Mouse (Mus musculus): ENCODE results near the gene D1Pas1.

Gene D1Pas1

GRCm38 (mm10) chr1:186988281-186988682 is 21.1 kb downstream of the D1Pas1 start:
- DNase-seq = no peak

DNA sequence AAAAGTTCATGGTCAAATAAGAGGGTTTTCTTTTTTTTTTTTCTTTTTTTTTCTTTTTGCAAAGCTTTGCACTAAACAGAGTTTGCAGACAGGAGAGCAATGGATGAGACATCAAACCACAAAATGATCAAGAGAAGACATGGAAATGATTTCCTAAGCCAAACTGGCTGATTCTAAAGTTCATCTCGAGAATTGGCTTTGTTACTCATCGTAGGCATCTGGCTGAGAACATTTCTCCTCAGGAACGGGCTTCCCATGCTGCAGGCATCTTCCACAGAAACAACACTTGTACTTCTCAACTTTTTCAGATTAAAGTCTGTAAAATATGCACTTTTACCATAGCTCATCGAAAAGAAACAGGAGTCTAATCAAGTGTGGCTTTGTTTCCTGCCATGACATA is 21.6 kb downstream of the D1Pas1 start:
- no peak for DNase-seq

GRCm38 (mm10) chr1:186991473-186991872 is 24.3 kb downstream of the D1Pas1 start:
- DNase-seq = no peak

DNA sequence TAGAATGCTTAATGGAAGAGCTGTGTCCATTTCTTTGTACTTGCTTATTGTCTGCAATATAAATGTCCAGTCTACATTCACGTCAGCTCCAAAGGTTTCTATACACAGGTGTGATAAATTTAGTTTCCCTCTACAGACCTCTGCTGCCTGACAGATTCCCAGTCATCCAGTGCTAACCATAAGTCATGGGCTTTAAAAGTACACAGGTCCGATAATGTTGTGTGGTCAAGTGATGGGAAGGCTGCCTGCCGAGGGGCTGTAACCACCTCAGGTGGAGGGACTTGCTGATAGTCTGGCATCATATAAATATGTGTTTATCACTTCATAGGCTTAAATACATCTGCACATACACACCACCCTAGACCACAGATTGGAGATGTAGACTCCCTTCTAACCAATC is 24.9 kb downstream of the D1Pas1 start:
- no peak for DNase-seq

DNA sequence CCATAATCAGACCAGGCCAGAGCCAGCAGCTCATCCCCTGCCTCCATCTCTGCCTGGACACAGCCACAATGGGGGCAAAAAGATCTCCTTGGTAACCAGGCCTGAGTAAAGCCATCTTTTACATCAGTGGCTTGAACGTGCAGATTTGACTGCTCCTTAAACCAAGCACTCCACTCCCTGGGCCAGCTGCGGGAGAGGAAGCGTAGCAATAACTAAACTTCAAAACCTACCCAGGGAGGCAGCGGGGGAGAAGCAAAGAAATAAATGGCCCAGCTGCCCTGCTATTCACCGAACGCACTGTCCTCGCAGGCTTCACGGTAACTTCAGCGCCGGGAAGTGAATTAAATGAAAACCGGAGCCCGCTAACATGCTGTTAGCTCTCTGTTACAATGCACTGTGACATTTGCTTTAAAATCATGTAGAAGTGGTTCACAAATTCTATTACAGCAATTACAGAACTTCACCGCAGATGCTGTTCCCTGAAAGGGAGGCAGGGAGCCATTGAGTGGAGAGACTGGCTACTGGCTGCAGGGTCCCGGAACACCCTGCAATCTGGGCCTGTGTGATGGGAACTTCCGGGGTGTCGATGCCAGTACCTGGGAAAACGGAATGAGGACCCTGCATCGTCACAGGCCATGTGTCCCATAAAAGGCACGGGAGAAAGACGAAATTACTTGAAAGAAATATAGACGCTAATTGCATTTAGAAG is 30.5 kb downstream of the D1Pas1 start:
- DNase-seq = no peak

DNA sequence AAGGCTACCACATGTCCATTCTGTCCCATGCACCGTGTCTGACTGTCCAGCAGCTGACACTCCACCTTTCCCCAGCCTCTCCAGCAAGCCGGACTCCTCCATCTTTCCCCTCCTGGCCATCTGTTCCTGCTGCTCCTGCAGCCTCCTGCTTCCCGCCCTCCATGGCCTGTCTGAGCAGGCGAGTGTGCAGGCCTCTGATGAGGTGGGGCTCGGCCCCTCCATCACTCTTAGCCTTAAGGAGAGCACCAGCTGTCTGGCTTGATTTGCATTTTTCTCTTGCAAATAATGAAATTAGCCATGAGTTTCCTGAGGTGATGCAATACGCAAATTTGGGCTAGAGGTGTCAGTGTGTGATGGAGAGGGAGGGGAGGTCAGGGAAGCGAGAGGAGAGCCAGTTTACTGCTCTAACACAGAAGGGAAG is 36.2 kb downstream of the D1Pas1 start:
- DNase-seq = no peak

DNA sequence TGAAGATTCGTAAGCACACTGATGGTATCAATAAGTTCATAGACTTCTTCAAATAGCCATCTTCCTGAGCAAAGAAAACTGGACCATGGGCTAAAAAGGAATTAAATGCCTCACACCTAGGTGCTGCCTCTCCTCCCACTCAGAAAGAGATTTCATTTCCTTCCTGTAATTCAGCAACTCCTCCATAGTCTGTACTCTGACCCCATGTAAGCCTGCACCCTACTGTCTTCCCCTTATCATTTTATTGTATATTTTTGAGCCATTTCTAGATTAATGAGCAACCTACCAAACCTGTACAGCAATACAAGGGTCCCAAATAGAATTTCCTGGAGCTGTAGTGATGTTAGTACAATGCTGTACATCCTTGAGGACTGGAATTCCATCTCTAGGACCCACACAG is 37.1 kb downstream of the D1Pas1 start:
- DNase-seq = no peak

DNA sequence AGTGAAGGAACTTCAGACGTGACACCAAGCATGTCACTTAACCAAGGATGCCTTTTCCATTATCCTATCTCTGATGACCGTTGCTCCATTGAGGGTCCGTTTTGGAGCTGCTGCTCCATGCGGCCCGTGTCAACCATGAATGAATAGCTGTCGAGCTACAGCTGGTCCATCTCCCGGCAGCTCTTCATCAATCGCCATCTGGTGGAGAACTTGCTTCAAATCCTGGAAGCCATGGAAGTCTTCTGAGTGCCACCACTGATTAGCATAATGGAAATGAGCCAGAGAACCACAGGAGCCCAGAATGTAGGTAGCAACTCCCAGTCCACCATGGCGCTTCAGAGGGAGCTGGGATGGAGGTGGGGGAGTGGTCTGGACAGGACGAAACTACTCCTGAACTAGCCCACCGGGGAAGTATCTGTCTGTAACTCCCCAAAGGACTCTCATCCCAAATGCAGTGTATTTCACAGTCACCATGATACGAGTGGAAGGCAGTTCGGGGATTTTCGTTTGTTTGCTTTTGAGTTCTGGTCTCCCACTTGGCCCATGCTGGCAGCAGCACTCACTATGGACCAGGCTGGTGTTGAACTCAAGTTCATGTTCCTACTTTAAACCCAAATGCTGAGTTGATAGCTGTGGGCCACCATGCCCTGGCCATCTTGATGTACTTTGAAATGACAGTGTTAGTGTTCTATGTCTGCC is 39.2 kb downstream of the D1Pas1 start:
- DNase-seq = no peak

DNA sequence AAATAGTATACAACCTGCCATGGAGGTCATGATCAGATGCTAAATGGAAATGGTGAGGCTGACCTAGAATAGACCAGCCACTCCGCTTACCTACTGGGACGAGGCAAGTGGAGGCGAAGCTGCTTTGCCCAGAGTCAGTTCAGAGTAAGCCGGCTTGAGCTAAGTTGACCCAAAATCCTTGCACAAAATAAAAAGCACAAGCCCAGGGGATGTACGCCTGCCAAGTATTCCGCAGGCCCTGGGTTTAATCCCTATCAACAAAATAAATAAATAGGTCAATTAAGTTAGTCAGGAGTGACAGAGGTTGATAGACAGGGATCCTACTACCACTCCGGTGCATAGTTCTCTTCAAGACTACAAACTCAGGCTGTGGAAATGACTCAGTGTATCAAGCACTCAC is 41.0 kb downstream of the D1Pas1 start:
- DNase-seq = no peak

DNA sequence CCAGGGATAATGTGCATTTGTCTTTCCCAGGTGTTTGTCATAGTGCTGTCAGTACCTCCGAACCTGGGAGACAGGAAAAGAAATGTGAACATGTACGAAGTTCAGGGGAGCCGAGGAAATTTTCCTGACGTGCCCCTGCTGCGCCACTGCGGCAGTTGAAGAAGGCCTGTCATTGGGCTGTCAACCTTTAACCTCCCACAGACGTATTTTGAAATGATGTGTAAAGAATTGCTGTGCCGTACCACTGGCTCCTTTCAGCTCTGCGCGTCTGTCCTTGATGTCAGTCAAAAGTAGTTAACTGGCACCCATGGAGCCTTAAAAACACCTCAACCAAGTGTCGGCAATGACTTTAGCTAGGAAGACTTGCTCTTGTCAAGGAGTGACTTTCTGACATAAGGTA is 42.9 kb downstream of the D1Pas1 start:
- no peak for DNase-seq

DNA sequence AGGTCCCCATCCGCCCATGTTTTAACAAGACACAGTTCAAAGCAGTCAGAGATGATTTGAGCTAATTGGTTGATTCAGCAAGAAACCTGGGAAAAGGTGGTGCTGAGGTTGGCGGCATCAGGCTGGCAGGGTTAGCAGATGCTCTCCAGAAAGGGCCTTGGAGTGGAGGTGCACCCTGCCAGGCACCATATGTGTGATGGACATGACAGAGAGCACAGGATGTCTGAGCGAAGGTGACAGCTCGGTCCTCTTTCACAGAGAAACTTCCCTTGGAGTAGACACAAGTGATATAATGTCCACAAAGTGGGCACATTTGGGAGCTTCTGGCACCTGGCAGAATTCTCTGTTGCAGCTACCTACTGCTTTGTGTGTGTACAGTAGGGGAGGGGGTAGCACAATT is 44.4 kb downstream of the D1Pas1 start:
- no peak for DNase-seq

DNA sequence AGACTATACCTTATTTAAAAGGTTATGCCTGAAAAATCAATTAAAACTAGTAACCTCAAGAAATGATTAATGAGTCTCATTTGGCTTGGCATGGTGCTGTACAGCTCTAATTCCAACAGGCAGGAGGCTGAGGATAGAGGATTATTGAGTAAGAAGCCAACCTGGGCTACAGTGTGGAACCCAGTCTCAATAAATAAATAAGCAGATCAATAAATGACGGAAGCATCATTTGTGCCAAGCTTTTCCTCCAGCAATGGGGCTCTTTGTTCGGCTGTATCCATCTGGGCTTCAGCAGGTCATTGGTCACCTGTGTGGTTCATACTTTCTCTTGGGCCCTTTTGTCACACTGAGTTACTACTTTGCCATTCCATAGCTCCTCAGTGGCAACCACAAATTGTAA is 46.9 kb downstream of the D1Pas1 start:
- DNase-seq = no peak

GRCm38 (mm10) chr1:187015673-187016072 is 48.5 kb downstream of the D1Pas1 start:
- no peak for DNase-seq

GRCm38 (mm10) chr1:187016116-187016515 is 48.9 kb downstream of the D1Pas1 start:
- no peak for DNase-seq

DNA sequence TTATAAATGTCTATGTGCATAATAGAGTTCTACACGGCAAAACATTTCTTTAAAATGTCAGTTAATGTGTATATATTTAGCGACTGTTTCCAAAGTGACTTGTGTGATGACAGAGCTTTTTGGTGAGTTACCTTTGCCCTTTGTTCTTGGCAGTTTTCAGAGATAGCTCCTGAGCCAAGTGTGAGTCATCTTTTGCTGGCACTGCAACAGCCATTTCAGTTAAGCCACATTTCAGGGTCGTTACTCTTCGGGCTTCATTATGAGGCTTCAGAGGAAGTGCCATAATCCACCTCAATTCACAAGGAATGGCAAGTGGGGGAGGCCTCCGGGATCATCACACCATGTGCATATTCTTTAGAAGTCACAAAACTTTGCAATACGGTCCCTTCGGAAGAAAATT is 52.8 kb downstream of the D1Pas1 start:
- no peak for DNase-seq
